Mouse (Mus musculus) stomach, postnatal 0 days (tissue): ENCODE results near the gene Fgfr1op2. TPM values are rescaled to one million over a fixed set of nuclear protein-coding genes. Genes with fewer than 3 reads are reported as not detected.
A peak's percentile ranks its signal among the peaks of the same experiment; 100 is the strongest.

Experiments used
- ATAC-seq: fragments of 200-750 bp; cut with Nextera tagmentation; 2 replicates; pipeline ENCODE4 v1.8.0; 2017; ENCODE audit not compliant: low FRiP score, low TSS enrichment
- DNase-seq: peaks from one replicate; pipeline ENCODE4 v3.0.0-alpha.2; 2016; ENCODE audit warnings: low spot score
- H3K27ac ChIP-seq: fragments of 300-500 bp; sonication (generic); replicated peaks from 2 replicates; pipeline ENCODE4 v1.5.1; 2014; ENCODE audit warnings: mild to moderate bottlenecking, control low read depth
- H3K27me3 ChIP-seq: fragments of 300-500 bp; sonication (generic); 2 replicates; pipeline ENCODE4 v1.6.1; 2014; ENCODE audit warnings: low read length; ENCODE audit not compliant: control insufficient read depth, insufficient read depth
- H3K36me3 ChIP-seq: fragments of 300-500 bp; sonication (generic); 2 replicates; pipeline ENCODE4 v1.6.1; 2014; ENCODE audit warnings: low read length, mixed read lengths; ENCODE audit not compliant: control insufficient read depth, insufficient read depth
- H3K4me1 ChIP-seq: fragments of 300-500 bp; sonication (generic); replicated peaks from 2 replicates; pipeline ENCODE4 v1.6.1; 2014; ENCODE audit warnings: antibody characterized with exemption; ENCODE audit not compliant: control insufficient read depth, insufficient read depth
- H3K4me2 ChIP-seq: fragments of 300-500 bp; sonication (generic); replicated peaks from 2 replicates; pipeline ENCODE4 v1.6.1; 2014; ENCODE audit warnings: low read depth, mild to moderate bottlenecking, control low read depth, moderate library complexity
- H3K4me3 ChIP-seq: fragments of 300-500 bp; sonication (generic); 2 replicates; pipeline ENCODE4 v1.5.1; 2014; ENCODE audit warnings: low read depth, low read length, control low read depth
- H3K9ac ChIP-seq: fragments of 300-500 bp; sonication (generic); 2 replicates; pipeline ENCODE4 v1.6.1; 2014; ENCODE audit warnings: mild to moderate bottlenecking, low read length, control low read depth, mixed read lengths
- H3K9me3 ChIP-seq: fragments of 300-500 bp; sonication (generic); 2 replicates; pipeline ENCODE4 v1.6.1; 2016; ENCODE audit warnings: low read length; ENCODE audit not compliant: control insufficient read depth
- CTCF ChIP-seq: IDR thresholded peaks from 2 replicates; pipeline ENCODE4 v1.5.1; 2016; ENCODE audit warnings: antibody characterized with exemption, low read depth, mild to moderate bottlenecking, moderate library complexity
- EP300 ChIP-seq: optimal IDR thresholded peaks from 2 replicates; pipeline ENCODE3; 2016; ENCODE audit warnings: antibody characterized with exemption
- WGBS: fragments of 180-500 bp; shearing (Covaris S2); extraction: QIAGEN DNeasy Blood & Tissue Kit; methylation state at CpG from one replicate; pipeline ENCODE4 v1.1.7; 2014; 5-methylcytosine and 5-hydroxymethylcytosine counted together
- polyA plus RNA-seq: library from polyadenylated mRNA; unstranded; fragments of >200 nt; fragmentation: Nextera tagmentation; extraction: Ambion mirVana; gene quantifications from 2 replicates; pipeline ENCODE4 v1.2.1, GENCODE M21; 2015

The Fgfr1op2 gene
- polyA plus RNA-seq, 1 experiment from 2014 or later = 80.3 TPM

DNA sequence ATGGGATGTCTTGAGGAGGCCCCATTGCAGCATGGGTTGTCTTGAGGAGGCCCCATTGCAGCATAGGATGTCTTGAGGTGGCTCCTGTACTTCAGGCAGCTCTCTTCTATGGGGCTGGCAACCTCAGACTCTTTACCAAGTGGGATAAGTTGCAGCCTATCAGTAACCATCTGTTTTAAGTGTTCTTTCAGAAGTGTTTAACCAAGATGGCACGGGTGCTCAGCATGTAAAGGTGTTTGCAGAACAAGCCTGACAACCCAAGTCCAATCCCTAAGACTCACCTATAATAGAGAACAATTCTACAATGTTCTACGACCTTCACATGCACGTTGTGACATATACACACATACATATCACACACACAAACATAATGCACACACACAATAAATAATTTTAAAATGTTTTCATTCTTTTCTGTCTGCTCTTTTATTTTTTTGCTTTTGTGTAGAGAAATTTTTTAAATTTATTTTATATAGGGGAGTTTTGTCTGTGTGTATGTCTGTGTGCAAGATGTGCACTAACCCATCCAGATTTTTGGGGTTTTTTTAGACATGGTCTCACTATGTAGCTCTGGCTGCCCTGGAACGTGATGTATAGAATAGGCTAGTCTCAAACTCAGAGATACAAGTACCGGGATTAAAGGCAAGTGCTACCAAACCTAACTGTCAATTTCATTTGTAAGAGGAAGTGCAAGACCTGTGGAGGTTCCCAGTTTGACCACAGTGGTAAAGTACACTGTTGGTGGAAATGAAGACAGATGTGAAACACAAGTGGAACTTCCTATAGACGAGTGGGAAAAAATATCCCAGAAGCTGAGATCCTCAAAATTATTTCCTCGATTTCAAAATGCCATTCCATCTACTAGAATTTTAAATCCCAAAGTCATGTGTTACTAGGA is 63.3 kb downstream of the Fgfr1op2 start:
- ATAC-seq (no peak), DNase-seq (no peak)
- WGBS = 77% methylated on average over 7 of the region's 7 CpGs
- H3K4me2 ChIP-seq = no peak overlapping the region
- H3K9ac ChIP-seq = no peak overlapping the region
- no peak for TF ChIP-seq EP300
- TF ChIP-seq CTCF = no peak
- no peak overlapping the region for H3K27ac ChIP-seq
- H3K9me3 ChIP-seq = no peaks in the 10 kb centered on the region
- H3K4me1 ChIP-seq = no peaks in the 10 kb centered on the region
- H3K36me3 ChIP-seq = no peaks in the 10 kb centered on the region
- H3K4me3 ChIP-seq = no peak overlapping the region
- no peaks in the 10 kb centered on the region for H3K27me3 ChIP-seq

DNA sequence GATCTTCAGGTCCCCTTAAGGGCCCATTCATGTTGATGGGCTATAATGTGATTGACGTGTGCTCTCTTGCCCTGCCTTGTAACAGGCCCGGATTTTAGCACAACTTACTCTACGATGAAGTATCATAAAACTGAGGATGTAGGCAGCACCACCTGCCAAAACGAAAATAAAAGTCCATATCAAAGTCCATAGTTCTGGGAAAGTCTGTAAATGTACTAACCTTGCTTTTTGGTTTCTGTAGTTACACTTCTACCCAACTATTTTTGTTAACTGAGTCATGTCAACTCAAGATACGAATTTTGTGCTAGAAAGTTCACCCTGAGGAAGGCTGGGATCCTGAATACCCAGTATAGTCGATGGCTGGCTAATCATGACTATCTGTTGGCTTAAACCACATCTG is 64.0 kb downstream of the Fgfr1op2 start:
- TF ChIP-seq EP300 (no peak), CTCF (no peak)
- no peaks in the 10 kb centered on the region for H3K36me3 ChIP-seq
- no peak overlapping the region for H3K4me3 ChIP-seq
- ATAC-seq (no peak), DNase-seq (no peak)
- H3K4me2 ChIP-seq = no peak overlapping the region
- no peaks in the 10 kb centered on the region for H3K9me3 ChIP-seq
- 83% methylated on average over 6 of the region's 6 CpGs for WGBS
- no peaks in the 10 kb centered on the region for H3K4me1 ChIP-seq
- H3K9ac ChIP-seq = no peak overlapping the region
- no peaks in the 10 kb centered on the region for H3K27me3 ChIP-seq
- no peak overlapping the region for H3K27ac ChIP-seq

DNA sequence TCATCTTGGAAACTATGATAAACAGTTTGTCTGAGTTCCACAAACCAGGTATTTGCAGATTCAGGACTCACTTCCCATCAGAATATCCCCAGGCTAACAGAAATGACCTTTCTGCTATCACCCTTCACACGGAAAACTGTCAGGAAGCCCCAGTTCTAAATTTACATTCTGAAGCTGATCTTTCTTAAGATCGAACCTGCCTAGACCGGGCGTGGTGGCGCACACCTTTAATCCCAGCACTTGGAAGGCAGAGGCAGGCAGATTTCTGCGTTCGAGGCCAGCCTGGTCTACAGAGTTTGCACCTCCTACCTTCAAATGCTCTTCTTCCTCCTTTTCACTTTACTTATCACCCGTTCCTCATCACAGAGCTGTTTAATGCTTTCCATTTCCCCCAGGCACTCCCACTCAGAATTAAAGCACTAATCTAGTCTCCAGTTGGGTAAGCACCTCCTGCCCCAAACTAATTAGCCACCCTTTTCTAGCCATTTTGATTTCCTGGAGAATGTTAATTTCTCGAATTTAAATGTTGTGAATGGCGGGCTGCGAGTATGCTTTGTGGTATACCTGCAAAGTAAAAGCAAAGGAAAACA is 64.7 kb downstream of the Fgfr1op2 start:
- TF ChIP-seq EP300 (no peak), CTCF (no peak)
- Histone ChIP-seq H3K9ac (peak overlapping the region; percentile 59; the same call in 1 of the 2 replicates), H3K4me1 (no peaks in the 10 kb centered on the region), H3K4me3 (peak overlapping the region; percentile 82), H3K27me3 (no peaks in the 10 kb centered on the region), H3K27ac (no peak overlapping the region), H3K4me2 (peak overlapping the region; percentile 89), H3K9me3 (no peaks in the 10 kb centered on the region), H3K36me3 (no peaks in the 10 kb centered on the region)
- ATAC-seq = no peak
- no peak for DNase-seq
- 66% methylated on average over 11 of the region's 11 CpGs for WGBS

DNA sequence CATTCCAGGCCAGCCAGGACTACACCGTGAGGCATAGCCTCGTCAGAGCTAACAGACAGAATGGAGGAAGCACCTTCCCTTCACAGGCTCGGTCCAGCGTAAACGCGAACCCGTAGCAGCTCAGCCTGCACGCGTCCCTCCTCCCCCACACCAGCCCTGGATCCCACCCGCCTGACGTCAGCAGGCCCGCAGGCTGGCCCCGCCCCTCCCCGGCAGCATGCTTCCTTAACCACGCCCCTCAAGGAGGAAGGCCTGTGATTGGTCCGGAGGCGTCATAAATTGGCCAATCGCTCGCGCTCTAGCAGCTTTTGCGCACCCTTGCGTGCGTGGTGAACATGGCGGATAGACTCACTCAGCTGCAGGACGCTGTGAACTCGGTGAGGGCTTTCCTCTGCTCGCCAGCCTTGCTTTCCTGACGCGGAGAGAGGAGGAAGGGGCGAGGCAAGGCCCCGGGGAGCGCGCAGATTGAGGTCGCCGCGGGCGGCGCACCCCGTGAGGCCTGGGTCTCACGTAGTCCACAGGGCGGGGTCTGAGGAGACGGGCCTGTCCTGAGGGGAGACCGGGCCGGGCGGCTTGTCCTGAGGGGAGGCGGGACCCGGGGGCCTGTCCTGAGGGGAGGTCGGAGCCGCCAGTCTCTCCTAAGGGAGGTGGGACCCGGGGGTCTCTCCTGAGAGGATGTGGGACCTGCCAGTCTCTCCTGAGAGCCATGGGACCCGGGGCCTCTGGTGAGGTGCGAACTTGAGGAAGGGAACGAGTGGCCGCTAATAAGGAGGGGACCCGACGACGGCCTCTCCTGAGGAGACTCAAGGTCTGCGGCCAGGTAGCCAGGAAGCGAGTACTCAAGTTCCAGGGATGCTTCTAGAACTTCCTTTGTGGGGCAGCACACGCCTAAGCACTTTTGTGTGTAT is 65.5 kb downstream of the Fgfr1op2 start, which contains the start of the genes Med21 and Tm7sf3:
Gene Med21 (plus strand): TSS at position 272 of the 908 bp plus-strand sequence.
Gene Tm7sf3 (minus strand): TSS at position 549 of the 908 bp plus-strand sequence.
- H3K4me1 ChIP-seq = no peaks in the 10 kb centered on the region
- DNase-seq (peak; percentile 98), ATAC-seq (peak; percentile 97)
- WGBS = under 1% methylated on average over 58 of the region's 60 CpGs
- no peaks in the 10 kb centered on the region for H3K9me3 ChIP-seq
- no peaks in the 10 kb centered on the region for H3K36me3 ChIP-seq
- peak; percentile 61 for TF ChIP-seq CTCF
- TF ChIP-seq EP300 = no peak
- H3K4me3 ChIP-seq = peak within 1 kb of the TSS; percentile 82
- H3K27me3 ChIP-seq = no peaks in the 10 kb centered on the region
- peak within 1 kb of the TSS; percentile 89 for H3K4me2 ChIP-seq
- H3K9ac ChIP-seq = peak within 1 kb of the TSS; percentile 89
- peak within 1 kb of the TSS; percentile 94 for H3K27ac ChIP-seq

DNA sequence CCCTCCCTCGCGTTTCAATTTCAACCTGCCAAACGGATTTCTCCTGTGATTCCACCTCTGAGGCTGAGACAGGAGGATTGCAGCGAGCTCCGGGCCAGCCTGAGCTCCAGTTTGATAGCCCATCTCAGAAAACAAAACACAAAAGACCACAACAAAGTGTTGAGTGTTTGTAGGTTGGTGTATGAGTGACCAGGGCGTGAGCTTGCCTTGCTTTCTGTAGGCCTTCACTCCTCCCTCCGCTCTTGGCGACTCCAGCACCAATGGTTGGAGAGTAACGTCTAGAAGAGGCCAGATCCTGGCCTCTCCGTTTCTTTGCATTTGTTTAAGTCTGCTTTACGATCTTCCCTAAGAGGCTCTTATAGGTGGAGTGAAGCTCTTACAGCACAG is 66.2 kb downstream of the Fgfr1op2 start:
- no peak for ATAC-seq
- H3K4me3 ChIP-seq = peak overlapping the region; percentile 82
- 16% methylated on average over 11 of the region's 11 CpGs for WGBS

More for the DNA sequence above, 66.2 kb downstream of the Fgfr1op2 start:
- peak; percentile 43 for DNase-seq
- H3K27me3 ChIP-seq = no peaks in the 10 kb centered on the region
- no peaks in the 10 kb centered on the region for H3K9me3 ChIP-seq
- no peak for TF ChIP-seq EP300
- TF ChIP-seq CTCF = no peak
- no peaks in the 10 kb centered on the region for H3K4me1 ChIP-seq
- H3K9ac ChIP-seq = peak overlapping the region; percentile 89
- peak overlapping the region; percentile 94 for H3K27ac ChIP-seq
- H3K4me2 ChIP-seq = peak overlapping the region; percentile 89
- no peaks in the 10 kb centered on the region for H3K36me3 ChIP-seq

Other genes starting within 250 kb of the Fgfr1op2 start
- gene Itpr2, start 75.0 kb upstream of the Fgfr1op2 start, polyA plus RNA-seq = 10.9 and 11.9 TPM in 2 replicates
- gene Ints13, start 632 bp downstream of the Fgfr1op2 start, polyA plus RNA-seq = 25.2 and 25.8 TPM in 2 replicates
- 106 and 107 TPM in 2 replicates for gene Med21, start 65.3 kb downstream of the Fgfr1op2 start, polyA plus RNA-seq
- 21.9 and 24.5 TPM in 2 replicates for gene Tm7sf3, start 65.6 kb downstream of the Fgfr1op2 start, polyA plus RNA-seq
- 16.9 and 17.3 TPM in 2 replicates for gene Stk38l, start 147.8 kb downstream of the Fgfr1op2 start, polyA plus RNA-seq
- 3.8 and 4.7 TPM in 2 replicates for gene Arntl2, start 218.9 kb downstream of the Fgfr1op2 start, polyA plus RNA-seq